Mouse (Mus musculus): ENCODE data around the gene Ccl7. TPM values are rescaled to one million over a fixed set of nuclear protein-coding genes. Genes with fewer than 3 reads are reported as not detected.

The Ccl7 gene
- 0.78 and 1.4 TPM in 2 replicates for polyA plus RNA-seq (2015; fragmentation: Nextera tagmentation; extraction: Ambion mirVana)

- Histone ChIP-seq H3K36me3 (no peaks in the 10 kb centered on the region), H3K4me2 (no peak within 1 kb of the TSS), H3K9ac (no peak within 1 kb of the TSS), H3K9me3 (no peaks in the 10 kb centered on the region), H3K4me1 (replicated peaks) (no peaks in the 10 kb centered on the region), H3K27me3 (no peaks in the 10 kb centered on the region), H3K27ac (replicated peaks) (no peak within 1 kb of the TSS), H3K4me3 (no peak within 1 kb of the TSS)
- 52% methylated on average over 3 of the region's 3 CpGs for WGBS
- no peak for ATAC-seq (ENCODE audit: low FRiP score, low read depth)
Measured at GRCm38 (mm10) chr11:82045471-82045870, at the start of gene Ccl7. Gene Ccl7, plus strand, starts transcription at chr11:82045712.

GRCm38 (mm10) chr11:81996172-81996841, 49.2 kb upstream of the Ccl7 start:
- ATAC-seq (ENCODE audit: low FRiP score, low read depth): peak; percentile 78; the same call in 1 of the 2 replicates
- no peak overlapping the region for H3K4me3 ChIP-seq
- no peak overlapping the region for H3K27ac ChIP-seq (replicated peaks)
- H3K4me2 ChIP-seq: no peak overlapping the region
- H3K36me3 ChIP-seq: no peaks in the 10 kb centered on the region
- H3K9me3 ChIP-seq: no peaks in the 10 kb centered on the region
- 62% methylated on average over 10 of the region's 10 CpGs for WGBS
- no peak overlapping the region for H3K9ac ChIP-seq
- no peaks in the 10 kb centered on the region for H3K4me1 ChIP-seq (replicated peaks)
- H3K27me3 ChIP-seq: no peaks in the 10 kb centered on the region

GRCm38 (mm10) chr11:81997085-81997484, 48.4 kb upstream of the Ccl7 start:
- no peak for ATAC-seq (ENCODE audit: low FRiP score, low read depth)
- Histone ChIP-seq H3K4me2 (no peak overlapping the region), H3K4me3 (no peak overlapping the region), H3K9me3 (no peaks in the 10 kb centered on the region), H3K36me3 (no peaks in the 10 kb centered on the region), H3K4me1 (replicated peaks) (no peaks in the 10 kb centered on the region), H3K27me3 (no peaks in the 10 kb centered on the region), H3K27ac (replicated peaks) (no peak overlapping the region), H3K9ac (no peak overlapping the region)
- WGBS: 89% methylated on average over 5 of the region's 5 CpGs

GRCm38 (mm10) chr11:81998646-81999045, 46.9 kb upstream of the Ccl7 start:
- WGBS: 95% methylated on average over 3 of the region's 3 CpGs
- no peak for ATAC-seq (ENCODE audit: low FRiP score, low read depth)

GRCm38 (mm10) chr11:81999469-81999868, 46.0 kb upstream of the Ccl7 start:
- H3K4me3 ChIP-seq: no peak overlapping the region
- ATAC-seq (ENCODE audit: low FRiP score, low read depth): no peak
- H3K36me3 ChIP-seq: no peaks in the 10 kb centered on the region
- H3K27me3 ChIP-seq: no peaks in the 10 kb centered on the region
- no peaks in the 10 kb centered on the region for H3K9me3 ChIP-seq
- WGBS: 67% methylated on average over 4 of the region's 4 CpGs
- no peaks in the 10 kb centered on the region for H3K4me1 ChIP-seq (replicated peaks)
- no peak overlapping the region for H3K9ac ChIP-seq
- H3K4me2 ChIP-seq: no peak overlapping the region
- H3K27ac ChIP-seq (replicated peaks): no peak overlapping the region

More at GRCm38 (mm10) chr11:81998646-81999045, 46.9 kb upstream of the Ccl7 start:
- Histone ChIP-seq H3K4me2 (no peak overlapping the region), H3K36me3 (no peaks in the 10 kb centered on the region), H3K27me3 (no peaks in the 10 kb centered on the region), H3K9me3 (no peaks in the 10 kb centered on the region), H3K9ac (no peak overlapping the region), H3K27ac (replicated peaks) (no peak overlapping the region), H3K4me1 (replicated peaks) (no peaks in the 10 kb centered on the region), H3K4me3 (no peak overlapping the region)

GRCm38 (mm10) chr11:82000581-82000980, 44.9 kb upstream of the Ccl7 start:
- Histone ChIP-seq H3K27ac (replicated peaks) (no peak overlapping the region), H3K4me1 (replicated peaks) (no peaks in the 10 kb centered on the region), H3K4me2 (no peak overlapping the region), H3K36me3 (no peaks in the 10 kb centered on the region), H3K9ac (no peak overlapping the region), H3K9me3 (no peaks in the 10 kb centered on the region), H3K27me3 (no peaks in the 10 kb centered on the region), H3K4me3 (no peak overlapping the region)
- WGBS: 67% methylated on average over 5 of the region's 5 CpGs
- ATAC-seq (ENCODE audit: low FRiP score, low read depth): no peak

- WGBS: 79% methylated on average over 2 of the region's 2 CpGs
- no peaks in the 10 kb centered on the region for H3K36me3 ChIP-seq
- H3K4me3 ChIP-seq: no peak overlapping the region
- H3K27me3 ChIP-seq: no peaks in the 10 kb centered on the region
- ATAC-seq (ENCODE audit: low FRiP score, low read depth): no peak
- no peak overlapping the region for H3K27ac ChIP-seq (replicated peaks)
- H3K4me2 ChIP-seq: no peak overlapping the region
- no peaks in the 10 kb centered on the region for H3K9me3 ChIP-seq
- H3K9ac ChIP-seq: no peak overlapping the region
- H3K4me1 ChIP-seq (replicated peaks): peaks cover 10% of the 10 kb centered on the region
Measured at GRCm38 (mm10) chr11:82004810-82005209, 40.7 kb upstream of the Ccl7 start.

- WGBS: 44% methylated on average over 12 of the region's 12 CpGs
- no peak for ATAC-seq (ENCODE audit: low FRiP score, low read depth)
Measured at GRCm38 (mm10) chr11:82006796-82007423, 38.6 kb upstream of the Ccl7 start.

GRCm38 (mm10) chr11:82010115-82010514, 35.4 kb upstream of the Ccl7 start:
- Histone ChIP-seq H3K36me3 (no peaks in the 10 kb centered on the region), H3K9ac (no peak overlapping the region), H3K27ac (replicated peaks) (no peak overlapping the region), H3K4me1 (replicated peaks) (peaks cover 10% of the 10 kb centered on the region), H3K9me3 (no peaks in the 10 kb centered on the region), H3K4me3 (no peak overlapping the region), H3K4me2 (no peak overlapping the region), H3K27me3 (no peaks in the 10 kb centered on the region)
- 92% methylated on average over 3 of the region's 3 CpGs for WGBS
- no peak for ATAC-seq (ENCODE audit: low FRiP score, low read depth)

More at GRCm38 (mm10) chr11:82006796-82007423, 38.6 kb upstream of the Ccl7 start:
- H3K27me3 ChIP-seq: no peaks in the 10 kb centered on the region
- H3K9me3 ChIP-seq: no peaks in the 10 kb centered on the region
- no peaks in the 10 kb centered on the region for H3K36me3 ChIP-seq
- no peak overlapping the region for H3K4me3 ChIP-seq
- H3K9ac ChIP-seq: no peak overlapping the region
- H3K4me1 ChIP-seq (replicated peaks): peaks cover 10% of the 10 kb centered on the region
- H3K4me2 ChIP-seq: peak overlapping the region; percentile 17
- H3K27ac ChIP-seq (replicated peaks): no peak overlapping the region

GRCm38 (mm10) chr11:82011411-82012193, 33.9 kb upstream of the Ccl7 start:
- no peaks in the 10 kb centered on the region for H3K27me3 ChIP-seq
- no peak overlapping the region for H3K4me2 ChIP-seq
- no peak overlapping the region for H3K4me3 ChIP-seq
- H3K9ac ChIP-seq: no peak overlapping the region
- no peaks in the 10 kb centered on the region for H3K36me3 ChIP-seq
- no peaks in the 10 kb centered on the region for H3K9me3 ChIP-seq
- H3K4me1 ChIP-seq (replicated peaks): peaks cover 9% of the 10 kb centered on the region
- no peak overlapping the region for H3K27ac ChIP-seq (replicated peaks)
- 57% methylated on average over 8 of the region's 8 CpGs for WGBS
- no peak for ATAC-seq (ENCODE audit: low FRiP score, low read depth)

GRCm38 (mm10) chr11:82013756-82014155, 31.8 kb upstream of the Ccl7 start:
- ATAC-seq (ENCODE audit: low FRiP score, low read depth): no peak
- H3K4me1 ChIP-seq (replicated peaks): no peaks in the 10 kb centered on the region
- no peaks in the 10 kb centered on the region for H3K9me3 ChIP-seq
- no peak overlapping the region for H3K4me3 ChIP-seq
- WGBS: 27% methylated on average over 1 of the region's 1 CpGs
- H3K9ac ChIP-seq: no peak overlapping the region
- no peaks in the 10 kb centered on the region for H3K27me3 ChIP-seq
- no peaks in the 10 kb centered on the region for H3K36me3 ChIP-seq
- H3K4me2 ChIP-seq: no peak overlapping the region
- no peak overlapping the region for H3K27ac ChIP-seq (replicated peaks)

- no peak overlapping the region for H3K4me2 ChIP-seq
- no peaks in the 10 kb centered on the region for H3K27me3 ChIP-seq
- ATAC-seq (ENCODE audit: low FRiP score, low read depth): no peak
- H3K36me3 ChIP-seq: no peaks in the 10 kb centered on the region
- H3K9ac ChIP-seq: no peak overlapping the region
- no peaks in the 10 kb centered on the region for H3K9me3 ChIP-seq
- no peak overlapping the region for H3K4me3 ChIP-seq
- WGBS: 81% methylated on average over 2 of the region's 2 CpGs
- H3K4me1 ChIP-seq (replicated peaks): no peaks in the 10 kb centered on the region
- no peak overlapping the region for H3K27ac ChIP-seq (replicated peaks)
Measured at GRCm38 (mm10) chr11:82015066-82015465, 30.4 kb upstream of the Ccl7 start.
